Mouse (Mus musculus) hindbrain, embryonic 16.5 days (tissue): ENCODE data around the gene Cln5. TPM values are rescaled to one million over a fixed set of nuclear protein-coding genes. Genes with fewer than 3 reads are reported as not detected.

ENCODE experiments used
- polyA plus RNA-seq: library from polyadenylated mRNA; unstranded; fragments of >200 nt; fragmentation: Nextera tagmentation; extraction: Ambion mirVana; gene quantifications from 2 replicates; pipeline ENCODE4 v1.2.1, GENCODE M21; 2015

Gene Cln5
- polyA plus RNA-seq, 1 experiment from 2014 or later, result 12.1 TPM

Other genes with a start within 250 kb of the Cln5 start
- 13.0 and 14.6 TPM in 2 replicates for gene Kctd12, start 87.6 kb upstream of the Cln5 start, polyA plus RNA-seq
- not detected in 2 replicates for gene Acod1, start 23.2 kb upstream of the Cln5 start, polyA plus RNA-seq
- 18.5 and 21.3 TPM in 2 replicates for gene Fbxl3, start 29.4 kb downstream of the Cln5 start, polyA plus RNA-seq